Mouse (Mus musculus) forebrain, embryonic 16.5 days (tissue): ENCODE measurements around the gene Sel1l3. TPM values are rescaled to one million over a fixed set of nuclear protein-coding genes. Genes with fewer than 3 reads are reported as not detected.

Experiments
- ATAC-seq: fragments of 200-750 bp; cut with Nextera tagmentation; 2 replicates; pipeline ENCODE4 v1.8.0; 2017; ENCODE audit warnings: mild to moderate bottlenecking, moderate library complexity
- H3K27ac ChIP-seq: fragments of 300-500 bp; sonication (generic); 2 replicates; pipeline ENCODE4 v1.5.1; 2014; ENCODE audit warnings: low read length, control low read depth
- H3K27me3 ChIP-seq: fragments of 300-500 bp; sonication (generic); replicated peaks from 2 replicates; pipeline ENCODE4 v1.6.1; 2014; ENCODE audit warnings: low read length; ENCODE audit not compliant: control insufficient read depth, insufficient read depth
- H3K36me3 ChIP-seq: fragments of 300-500 bp; sonication (generic); 2 replicates; pipeline ENCODE4 v1.6.1; 2014; ENCODE audit not compliant: control insufficient read depth, insufficient read depth
- H3K4me1 ChIP-seq: fragments of 300-500 bp; sonication (generic); replicated peaks from 2 replicates; pipeline ENCODE4 v1.6.1; 2014; ENCODE audit warnings: low read length; ENCODE audit not compliant: control insufficient read depth, insufficient read depth
- H3K4me2 ChIP-seq: fragments of 300-500 bp; sonication (generic); 2 replicates; pipeline ENCODE4 v1.6.1; 2014; ENCODE audit warnings: mild to moderate bottlenecking, low read length, control low read depth
- H3K4me3 ChIP-seq: fragments of 300-500 bp; sonication (generic); replicated peaks from 2 replicates; pipeline ENCODE4 v1.5.1; 2014; ENCODE audit warnings: mild to moderate bottlenecking, low read length, control low read depth
- H3K9ac ChIP-seq: fragments of 300-500 bp; sonication (generic); replicated peaks from 2 replicates; pipeline ENCODE4 v1.6.1; 2014; ENCODE audit warnings: low read depth, low read length, control low read depth
- H3K9me3 ChIP-seq: fragments of 300-500 bp; sonication (generic); 2 replicates; pipeline ENCODE4 v1.6.1; 2016; ENCODE audit warnings: low read length; ENCODE audit not compliant: control insufficient read depth
- WGBS: fragments of 180-500 bp; shearing (Covaris S2); extraction: QIAGEN DNeasy Blood & Tissue Kit; methylation state at CpG from one replicate; pipeline ENCODE4 v1.1.7; 2014; 5-methylcytosine and 5-hydroxymethylcytosine counted together
- polyA plus RNA-seq: library from polyadenylated mRNA; unstranded; fragments of >200 nt; fragmentation: Nextera tagmentation; extraction: Ambion mirVana; gene quantifications from 2 replicates; pipeline ENCODE4 v1.2.1, GENCODE M21; 2015

Gene Sel1l3
- polyA plus RNA-seq, 1 experiment from 2014 or later = 9.9 TPM

- H3K4me2 ChIP-seq = no peak overlapping the region
- H3K27me3 ChIP-seq = no peaks in the 10 kb centered on the region
- 64% methylated on average over 4 of the region's 4 CpGs for WGBS
- H3K9ac ChIP-seq = no peak overlapping the region
- H3K9me3 ChIP-seq = no peaks in the 10 kb centered on the region
- peaks cover 12% of the 10 kb centered on the region for H3K4me1 ChIP-seq
- ATAC-seq = no peak
- H3K27ac ChIP-seq = no peak overlapping the region
- no peaks in the 10 kb centered on the region for H3K36me3 ChIP-seq
- H3K4me3 ChIP-seq = no peak overlapping the region
Measured at GRCm38 (mm10) chr5:53106731-53107130, 107.0 kb downstream of the Sel1l3 start.

GRCm38 (mm10) chr5:53106125-53106524 is 107.6 kb downstream of the Sel1l3 start:
- Histone ChIP-seq H3K36me3 (no peaks in the 10 kb centered on the region), H3K9ac (no peak overlapping the region), H3K4me2 (no peak overlapping the region), H3K4me3 (no peak overlapping the region), H3K27ac (no peak overlapping the region), H3K4me1 (peaks cover 10% of the 10 kb centered on the region), H3K9me3 (no peaks in the 10 kb centered on the region), H3K27me3 (no peaks in the 10 kb centered on the region)
- 82% methylated on average over 4 of the region's 4 CpGs for WGBS
- ATAC-seq = no peak

GRCm38 (mm10) chr5:53105716-53106115 is 108.0 kb downstream of the Sel1l3 start:
- Histone ChIP-seq H3K4me2 (no peak overlapping the region), H3K4me3 (no peak overlapping the region), H3K36me3 (no peaks in the 10 kb centered on the region), H3K9ac (no peak overlapping the region), H3K27me3 (no peaks in the 10 kb centered on the region), H3K9me3 (no peaks in the 10 kb centered on the region), H3K4me1 (peaks cover 6% of the 10 kb centered on the region), H3K27ac (no peak overlapping the region)
- 66% methylated on average over 8 of the region's 8 CpGs for WGBS
- no peak for ATAC-seq

- ATAC-seq = no peak
- 87% methylated on average over 13 of the region's 13 CpGs for WGBS
- no peak overlapping the region for H3K4me3 ChIP-seq
- H3K27ac ChIP-seq = no peak overlapping the region
- no peak overlapping the region for H3K9ac ChIP-seq
- no peaks in the 10 kb centered on the region for H3K9me3 ChIP-seq
- no peak overlapping the region for H3K4me2 ChIP-seq
- no peaks in the 10 kb centered on the region for H3K36me3 ChIP-seq
- no peaks in the 10 kb centered on the region for H3K27me3 ChIP-seq
- no peaks in the 10 kb centered on the region for H3K4me1 ChIP-seq
Measured at GRCm38 (mm10) chr5:53104177-53104855, 109.4 kb downstream of the Sel1l3 start.

GRCm38 (mm10) chr5:53101848-53102473 is 111.8 kb downstream of the Sel1l3 start:
- Histone ChIP-seq H3K4me3 (no peak overlapping the region), H3K36me3 (no peaks in the 10 kb centered on the region), H3K4me2 (no peak overlapping the region), H3K9me3 (no peaks in the 10 kb centered on the region), H3K9ac (no peak overlapping the region), H3K4me1 (no peaks in the 10 kb centered on the region), H3K27me3 (no peaks in the 10 kb centered on the region), H3K27ac (no peak overlapping the region)
- 86% methylated on average over 12 of the region's 12 CpGs for WGBS
- no peak for ATAC-seq

GRCm38 (mm10) chr5:53091331-53091730 is 122.4 kb downstream of the Sel1l3 start:
- Histone ChIP-seq H3K27ac (no peak overlapping the region), H3K4me1 (no peaks in the 10 kb centered on the region), H3K4me2 (no peak overlapping the region), H3K36me3 (no peaks in the 10 kb centered on the region), H3K9ac (no peak overlapping the region), H3K4me3 (no peak overlapping the region), H3K27me3 (no peaks in the 10 kb centered on the region), H3K9me3 (no peaks in the 10 kb centered on the region)
- ATAC-seq = no peak
- 81% methylated on average over 3 of the region's 3 CpGs for WGBS

GRCm38 (mm10) chr5:53087452-53087851 is 126.3 kb downstream of the Sel1l3 start:
- no peak overlapping the region for H3K4me2 ChIP-seq
- H3K36me3 ChIP-seq = no peaks in the 10 kb centered on the region
- WGBS = 88% methylated on average over 7 of the region's 7 CpGs

GRCm38 (mm10) chr5:53078453-53078852 is 135.3 kb downstream of the Sel1l3 start:
- Histone ChIP-seq H3K36me3 (no peaks in the 10 kb centered on the region), H3K4me1 (no peaks in the 10 kb centered on the region), H3K9me3 (no peaks in the 10 kb centered on the region), H3K27ac (no peak overlapping the region), H3K9ac (no peak overlapping the region), H3K4me2 (no peak overlapping the region), H3K4me3 (no peak overlapping the region), H3K27me3 (no peaks in the 10 kb centered on the region)
- no peak for ATAC-seq
- WGBS = 80% methylated on average over 4 of the region's 4 CpGs

More at GRCm38 (mm10) chr5:53087452-53087851, 126.3 kb downstream of the Sel1l3 start:
- H3K4me3 ChIP-seq = no peak overlapping the region
- H3K4me1 ChIP-seq = no peaks in the 10 kb centered on the region
- no peak for ATAC-seq
- no peaks in the 10 kb centered on the region for H3K9me3 ChIP-seq
- no peak overlapping the region for H3K27ac ChIP-seq
- no peak overlapping the region for H3K9ac ChIP-seq
- no peaks in the 10 kb centered on the region for H3K27me3 ChIP-seq

- no peaks in the 10 kb centered on the region for H3K36me3 ChIP-seq
- no peak for ATAC-seq
- no peak overlapping the region for H3K4me2 ChIP-seq
- 82% methylated on average over 6 of the region's 6 CpGs for WGBS
- H3K9ac ChIP-seq = no peak overlapping the region
- no peak overlapping the region for H3K27ac ChIP-seq
- no peak overlapping the region for H3K4me3 ChIP-seq
- H3K27me3 ChIP-seq = no peaks in the 10 kb centered on the region
- no peaks in the 10 kb centered on the region for H3K4me1 ChIP-seq
- H3K9me3 ChIP-seq = no peaks in the 10 kb centered on the region
Measured at GRCm38 (mm10) chr5:53074553-53074952, 139.2 kb downstream of the Sel1l3 start.
